Comparison of ENCODE assay signal across 13 mouse cellular contexts in the genomic region with DNA sequence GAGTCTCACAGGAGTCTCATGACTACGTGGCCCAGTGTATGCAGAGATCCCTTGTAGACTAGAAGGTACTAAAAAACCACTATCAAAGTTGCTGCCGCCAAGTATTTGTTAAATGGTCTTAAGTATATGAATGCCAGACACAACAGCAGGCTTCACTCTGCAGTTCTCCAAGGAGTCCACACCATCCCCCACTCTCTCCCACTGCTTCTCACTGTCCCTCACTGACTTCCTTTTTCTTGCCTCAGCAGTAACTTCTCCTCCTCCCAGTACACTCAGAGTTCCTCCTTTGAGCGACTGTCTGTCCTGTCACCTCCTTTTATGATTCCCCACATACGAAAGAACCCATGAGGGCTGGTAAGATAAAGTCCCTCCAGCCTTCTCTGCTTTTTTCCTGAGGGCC.
DNase-seq lines count a peak whose midpoint lies in the region; ATAC-seq and TF ChIP-seq lines count a peak whose summit lies in the region.
"Had no signal": no experiment of that assay in that cellular context is flagged by ENCODE, and none has a peak within 500 bp of the region (broad histone marks: within the 10 kb centered on the region; RNA-seq: fewer than 3 reads in every experiment).

No protein-coding gene starts in this region.

- H3K4me1 ChIP-seq in stomach, embryonic 15.5 days = no peaks in the 10 kb centered on the region
- H3K4me1 ChIP-seq in stomach, postnatal 0 days (replicated peaks; ENCODE audit: control insufficient read depth, insufficient read depth) = no peaks in the 10 kb centered on the region
- H3K4me1 ChIP-seq in liver, embryonic 15.5 days (replicated peaks) = no peaks in the 10 kb centered on the region
- H3K4me1 ChIP-seq: hindbrain, embryonic 12.5 days had no signal

- H3K9me3 ChIP-seq in stomach, embryonic 15.5 days = no peaks in the 10 kb centered on the region
- no peaks in the 10 kb centered on the region for H3K9me3 ChIP-seq in stomach, postnatal 0 days (ENCODE audit: control insufficient read depth, low read length)
- H3K9me3 ChIP-seq in liver, embryonic 15.5 days (replicated peaks) = no peaks in the 10 kb centered on the region
- H3K9me3 ChIP-seq: G1E; hindbrain, embryonic 12.5 days; limb, embryonic 12.5 days had no signal

- no peak overlapping the region for H3K9ac ChIP-seq in stomach, embryonic 15.5 days
- H3K9ac ChIP-seq in stomach, postnatal 0 days (ENCODE audit: low read length) = no peak overlapping the region
- no peak overlapping the region for H3K9ac ChIP-seq in liver, embryonic 15.5 days
- H3K9ac ChIP-seq: hindbrain, embryonic 12.5 days; limb, embryonic 12.5 days had no signal

- no peak overlapping the region for H3K4me3 ChIP-seq in stomach, embryonic 15.5 days (replicated peaks)
- H3K4me3 ChIP-seq in stomach, postnatal 0 days (ENCODE audit: low read depth, low read length) = no peak overlapping the region
- H3K4me3 ChIP-seq in liver, embryonic 15.5 days (replicated peaks) = no peak overlapping the region
- H3K4me3 ChIP-seq: hindbrain, embryonic 12.5 days; limb, embryonic 12.5 days had no signal

- 47% methylated on average over 4 of the region's 4 CpGs for WGBS in stomach, embryonic 15.5 days
- WGBS in stomach, postnatal 0 days = 44% methylated on average over 4 of the region's 4 CpGs
- 15% methylated on average over 4 of the region's 4 CpGs for WGBS in liver, embryonic 15.5 days (ENCODE audit: insufficient replicate concordance)

- no peaks in the 10 kb centered on the region for H3K36me3 ChIP-seq in stomach, embryonic 15.5 days
- no peaks in the 10 kb centered on the region for H3K36me3 ChIP-seq in stomach, postnatal 0 days (ENCODE audit: control insufficient read depth, insufficient read depth, low read length)
- H3K36me3 ChIP-seq in liver, embryonic 15.5 days (replicated peaks) = no peaks in the 10 kb centered on the region
- H3K36me3 ChIP-seq: G1E; hindbrain, embryonic 12.5 days; limb, embryonic 12.5 days had no signal

- no peak for TF ChIP-seq EP300 in stomach, postnatal 0 days (optimal IDR thresholded peaks at IDR 0.05)

- H3K27ac ChIP-seq in stomach, embryonic 15.5 days = no peak overlapping the region
- no peak overlapping the region for H3K27ac ChIP-seq in stomach, postnatal 0 days (replicated peaks)
- no peak overlapping the region for H3K27ac ChIP-seq in liver, embryonic 15.5 days (replicated peaks)
- H3K27ac ChIP-seq: hindbrain, embryonic 12.5 days; limb, embryonic 12.5 days had no signal

- DNase-seq in kidney, adult 9 months = peak; percentile 9
- no peak for DNase-seq in kidney, adult 11 months
- DNase-seq in stomach, postnatal 0 days (ENCODE audit: low spot score) = no peak
- no peak for DNase-seq in right cerebral cortex, postnatal 4 days
- no peak for DNase-seq in T-cell, adult 2 months (ENCODE audit: low spot score)
- DNase-seq: adrenal gland, postnatal 25 days; cerebellum, postnatal 14 days had no signal

- H3K27me3 ChIP-seq in stomach, embryonic 15.5 days (replicated peaks) = no peaks in the 10 kb centered on the region
- no peaks in the 10 kb centered on the region for H3K27me3 ChIP-seq in stomach, postnatal 0 days (ENCODE audit: control insufficient read depth, insufficient read depth, low read length)
- no peaks in the 10 kb centered on the region for H3K27me3 ChIP-seq in liver, embryonic 15.5 days
- H3K27me3 ChIP-seq: hindbrain, embryonic 12.5 days; limb, embryonic 12.5 days had no signal

- no peak for TF ChIP-seq CTCF in stomach, postnatal 0 days (IDR thresholded peaks at IDR 0.05; ENCODE audit: low read depth)

- no peak overlapping the region for H3K4me2 ChIP-seq in stomach, embryonic 15.5 days
- H3K4me2 ChIP-seq in stomach, postnatal 0 days (replicated peaks; ENCODE audit: low read depth) = no peak overlapping the region
- H3K4me2 ChIP-seq in liver, embryonic 15.5 days = no peak overlapping the region
- H3K4me2 ChIP-seq: hindbrain, embryonic 12.5 days; limb, embryonic 12.5 days had no signal

- peak; percentile 35; the same call in 1 of the 2 replicates for ATAC-seq in stomach, embryonic 15.5 days (ENCODE audit: insufficient read depth, low FRiP score, low read depth)
- no peak for ATAC-seq in stomach, postnatal 0 days (ENCODE audit: low FRiP score, low TSS enrichment)
- ATAC-seq in liver, embryonic 15.5 days (ENCODE audit: insufficient read depth) = 0 out of 2 replicates have a peak, but pooled peaks have one; percentile 37
- peak; percentile 98 for ATAC-seq in megakaryocyte progenitor cell, adult 5-6 weeks (replicated peaks; ENCODE audit: poor library complexity)
